Mouse (Mus musculus): ENCODE measurements around the gene Cnnm3.

The Cnnm3 gene

DNA sequence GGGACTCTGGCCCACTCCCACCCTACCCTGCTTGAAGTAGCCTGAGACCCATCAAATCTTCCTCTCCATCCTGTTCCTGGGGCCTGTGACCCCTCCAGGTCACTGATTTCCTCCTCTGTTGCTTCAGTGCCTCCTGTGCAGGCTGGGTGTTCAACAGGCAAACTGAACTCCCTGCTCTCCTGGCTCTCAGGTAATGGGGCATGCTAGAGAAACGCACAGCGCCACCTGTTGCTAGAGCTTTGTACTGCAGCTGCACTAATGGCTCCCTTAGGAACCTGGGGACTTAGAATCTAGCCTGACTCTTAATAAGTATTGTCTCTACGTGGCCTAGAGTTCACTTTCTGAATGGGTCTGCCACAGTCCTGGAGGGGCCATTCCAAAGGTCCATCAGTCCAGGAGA is 10.4 kb upstream of the Cnnm3 start:
- peak; percentile 69 to 91 for DNase-seq (ENCODE audit: low spot score in 2 of 2)

GRCm38 (mm10) chr1:36508238-36508637 is 3.4 kb upstream of the Cnnm3 start:
- DNase-seq (ENCODE audit: low spot score in 2 of 2) = no peak

GRCm38 (mm10) chr1:36512089-36512965 is 660 bp downstream of the Cnnm3 start:
- DNase-seq (ENCODE audit: low spot score in 2 of 2) = peak; percentile 41 to 78

- no peak for DNase-seq (ENCODE audit: low spot score in 2 of 2)
Measured at GRCm38 (mm10) chr1:36512966-36513280, 1.3 kb downstream of the Cnnm3 start.

DNA sequence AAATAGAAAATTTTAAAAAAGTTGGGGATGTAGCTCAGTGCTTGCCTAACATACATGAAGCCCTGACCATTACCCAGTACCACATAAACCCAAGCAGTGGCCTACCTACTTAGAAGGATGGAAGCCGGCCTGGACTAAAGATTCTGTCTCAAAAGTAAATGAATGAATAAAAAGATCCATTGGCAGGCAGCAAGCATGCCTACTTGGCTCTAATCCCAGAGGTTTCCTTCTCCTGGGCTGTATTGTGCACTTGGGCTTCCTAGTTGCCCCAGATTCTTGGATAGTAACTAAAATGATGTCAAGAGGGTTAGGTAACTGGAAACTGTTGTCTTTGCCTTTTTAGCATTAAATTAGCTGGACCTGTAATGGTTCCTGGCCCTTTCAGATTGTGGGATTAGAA is 1.6 kb downstream of the Cnnm3 start:
- DNase-seq (ENCODE audit: low spot score in 2 of 2) = no peak

- DNase-seq (ENCODE audit: low spot score in 2 of 2) = no peak
Measured at GRCm38 (mm10) chr1:36513718-36514117, 2.1 kb downstream of the Cnnm3 start.

- no peak for DNase-seq (ENCODE audit: low spot score in 2 of 2)
Measured at GRCm38 (mm10) chr1:36518259-36518658, 6.6 kb downstream of the Cnnm3 start.

- DNase-seq (ENCODE audit: low spot score in 2 of 2) = no peak
Measured at GRCm38 (mm10) chr1:36519626-36520025, 8.0 kb downstream of the Cnnm3 start.

DNA sequence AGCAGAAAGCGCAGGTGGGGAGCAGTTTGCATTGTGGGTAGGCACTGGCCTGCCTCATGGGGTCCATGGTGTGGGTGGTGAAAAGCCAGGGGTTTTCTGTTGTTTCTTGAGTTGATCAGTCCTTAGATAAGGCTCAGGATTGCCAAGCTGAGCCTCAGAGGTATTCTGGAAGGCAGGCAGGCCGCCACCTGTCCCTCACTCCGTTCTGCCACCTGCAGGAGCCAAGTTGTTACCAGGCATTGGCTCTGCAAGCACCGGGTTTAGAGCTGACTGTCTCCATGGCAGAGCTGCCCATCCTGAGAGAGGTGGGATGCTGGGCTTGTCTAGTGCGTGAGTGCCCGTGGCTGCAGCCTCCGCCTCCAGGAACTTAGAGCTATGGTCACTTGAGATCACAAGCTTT is 10.5 kb downstream of the Cnnm3 start:
- DNase-seq (ENCODE audit: low spot score in 2 of 2) = no peak

DNA sequence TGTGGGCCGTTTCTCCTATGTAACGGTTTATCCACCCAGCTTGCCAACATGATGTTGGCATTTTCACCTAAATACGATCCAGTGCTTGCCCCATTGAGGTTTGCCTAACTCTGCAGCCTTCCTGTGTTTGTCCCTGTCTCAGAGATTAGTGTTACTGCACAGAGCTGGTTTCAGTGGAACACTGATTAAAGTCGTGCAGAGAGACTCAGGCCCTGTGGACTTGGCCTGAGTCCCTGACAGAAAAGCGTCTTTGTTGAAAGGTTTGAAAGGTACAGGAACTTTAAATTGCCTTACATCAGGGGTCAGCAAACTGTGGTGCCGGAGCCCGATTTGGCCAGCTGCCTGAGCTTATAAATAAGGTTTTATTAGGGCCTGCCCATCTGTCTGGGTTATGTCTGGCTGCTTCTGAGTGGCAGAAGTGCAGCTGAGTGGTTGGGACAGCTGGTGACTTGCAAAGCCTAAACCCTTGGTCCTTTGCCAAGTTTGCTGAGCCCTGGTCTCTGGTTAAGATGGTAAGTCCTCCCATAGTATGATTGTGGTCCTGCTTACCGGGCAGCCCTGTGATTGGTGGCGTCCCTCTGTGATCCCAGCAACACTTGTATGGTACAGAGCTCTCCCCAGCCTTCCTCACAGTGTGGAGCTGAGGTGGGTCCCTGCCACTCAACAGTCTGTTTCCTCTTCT is 11.8 kb downstream of the Cnnm3 start:
- DNase-seq (ENCODE audit: low spot score in 2 of 2) = no peak

- DNase-seq (ENCODE audit: low spot score in 2 of 2) = no peak
Measured at GRCm38 (mm10) chr1:36524058-36524457, 12.4 kb downstream of the Cnnm3 start.

- DNase-seq (ENCODE audit: low spot score in 2 of 2) = no peak
Measured at GRCm38 (mm10) chr1:36525774-36526173, 14.1 kb downstream of the Cnnm3 start.

DNA sequence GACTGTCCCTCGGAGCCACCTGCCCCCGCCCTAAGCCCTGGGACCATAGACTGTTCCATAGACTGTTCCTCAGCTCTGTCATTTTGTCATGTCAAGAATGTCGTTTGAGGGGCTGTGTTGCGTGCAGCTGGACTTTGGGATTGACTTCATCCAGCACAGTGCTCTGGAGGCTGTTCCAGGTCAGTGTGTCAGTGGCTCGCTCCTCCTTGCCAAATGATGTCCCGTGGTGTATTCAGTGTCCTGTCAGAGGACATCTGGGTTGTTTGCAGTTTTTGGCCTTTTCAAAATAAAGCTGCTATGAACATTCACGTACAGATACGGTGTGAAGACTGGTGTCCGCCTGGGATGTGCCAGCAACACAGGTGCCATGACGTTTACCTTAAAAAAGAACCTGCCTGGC is 15.2 kb downstream of the Cnnm3 start:
- no peak for DNase-seq (ENCODE audit: low spot score in 2 of 2)

DNA sequence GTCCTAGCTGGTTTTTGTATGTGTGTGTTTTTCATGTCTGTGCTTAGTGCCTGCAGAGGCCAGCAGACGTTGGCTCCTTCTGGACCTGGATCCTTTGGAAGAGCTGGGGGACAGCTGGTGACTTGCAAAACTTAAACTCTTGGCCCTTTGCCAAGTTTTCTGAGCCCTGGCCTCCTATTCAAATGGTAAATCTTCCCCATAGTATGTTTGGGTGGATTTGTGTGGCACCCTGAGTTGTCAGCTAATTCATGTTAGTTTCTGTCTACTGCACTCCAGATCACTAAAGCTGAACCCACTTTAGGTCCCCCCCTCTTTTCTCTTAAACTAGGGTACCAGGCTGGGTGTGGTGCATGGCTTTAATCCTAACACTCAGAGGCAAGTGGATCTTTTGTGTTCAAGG is 16.7 kb downstream of the Cnnm3 start:
- no peak for DNase-seq (ENCODE audit: low spot score in 2 of 2)

DNA sequence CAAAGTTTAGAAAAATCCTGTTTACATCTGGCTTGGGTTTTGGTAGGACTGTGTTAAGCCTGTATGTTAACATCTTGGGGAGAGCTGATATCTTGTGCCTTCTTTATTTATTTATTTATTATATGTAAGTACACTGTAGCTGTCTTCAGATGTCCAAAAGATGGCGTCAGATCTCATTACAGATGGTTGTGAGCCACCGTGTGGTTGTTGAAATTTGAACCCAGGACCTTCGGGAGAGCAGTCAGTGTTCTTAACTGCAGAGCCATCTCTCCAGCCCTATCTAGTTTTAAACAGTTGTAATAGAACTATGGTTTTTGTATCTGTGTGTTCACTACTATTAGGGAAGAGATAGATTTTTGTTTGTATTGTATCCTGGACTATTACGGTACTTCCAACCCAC is 17.6 kb downstream of the Cnnm3 start:
- no peak for DNase-seq (ENCODE audit: low spot score in 2 of 2)

DNA sequence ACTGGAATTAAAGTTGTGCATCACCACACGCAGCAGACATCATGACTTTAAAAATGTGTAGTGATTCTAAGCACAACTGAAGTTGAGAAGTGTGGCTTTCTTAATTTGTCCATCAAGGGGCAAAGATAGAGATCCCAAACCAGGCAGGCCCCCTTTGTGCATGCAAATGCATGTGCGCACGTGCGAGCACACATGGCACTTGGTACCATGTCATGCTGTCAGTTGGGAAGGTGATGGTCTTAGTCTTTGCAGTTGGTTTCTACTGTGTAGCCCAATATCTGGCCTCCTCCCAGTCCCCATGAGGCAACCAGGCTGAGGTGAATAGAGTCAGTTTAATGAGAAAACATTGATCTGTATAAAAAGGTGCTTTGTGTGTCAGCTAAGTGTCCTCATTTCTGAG is 18.2 kb downstream of the Cnnm3 start:
- no peak for DNase-seq (ENCODE audit: low spot score in 2 of 2)

DNA sequence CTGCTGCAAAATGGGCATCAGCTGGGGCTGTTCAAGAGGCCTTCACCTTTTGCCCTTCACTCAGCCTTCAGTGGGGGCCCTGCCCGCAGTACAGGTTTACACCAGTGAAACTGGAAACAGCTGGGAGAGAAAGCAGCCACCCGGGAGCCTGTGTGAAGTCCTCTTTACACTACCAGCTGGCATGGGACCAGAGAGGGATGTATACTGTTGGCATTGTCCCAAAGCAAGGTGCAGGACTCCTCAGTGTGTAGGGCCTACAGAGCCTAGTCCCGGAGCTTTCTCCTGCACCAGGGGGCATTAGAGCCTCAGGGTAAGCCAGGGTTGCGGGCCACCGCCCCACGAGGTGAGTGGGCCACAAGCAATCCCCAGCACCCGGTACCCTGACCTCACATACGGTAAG is 18.8 kb downstream of the Cnnm3 start:
- no peak for DNase-seq (ENCODE audit: low spot score in 2 of 2)

- no peak for DNase-seq (ENCODE audit: low spot score in 2 of 2)
Measured at GRCm38 (mm10) chr1:36530962-36531361, 19.3 kb downstream of the Cnnm3 start.

DNA sequence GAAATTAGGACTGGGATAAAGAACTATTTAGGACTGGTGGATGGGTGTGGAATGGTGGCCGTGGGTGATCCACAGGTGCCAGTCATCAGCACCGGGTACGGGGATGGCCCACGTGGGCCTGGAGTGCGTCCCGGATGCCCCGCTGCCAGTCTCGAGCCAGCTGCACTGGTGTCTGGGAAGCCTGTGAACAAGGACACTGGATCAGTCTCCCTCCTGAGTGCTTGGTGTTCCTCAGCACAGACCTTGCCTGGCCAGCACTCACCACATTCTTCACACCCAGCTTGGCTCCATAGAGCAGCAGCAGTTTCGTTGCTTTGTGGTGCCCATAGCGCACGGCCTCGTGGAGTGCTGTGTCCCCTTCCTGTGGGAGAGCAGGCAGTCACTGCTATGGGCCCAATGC is 19.8 kb downstream of the Cnnm3 start:
- no peak for DNase-seq (ENCODE audit: low spot score in 2 of 2)

DNA sequence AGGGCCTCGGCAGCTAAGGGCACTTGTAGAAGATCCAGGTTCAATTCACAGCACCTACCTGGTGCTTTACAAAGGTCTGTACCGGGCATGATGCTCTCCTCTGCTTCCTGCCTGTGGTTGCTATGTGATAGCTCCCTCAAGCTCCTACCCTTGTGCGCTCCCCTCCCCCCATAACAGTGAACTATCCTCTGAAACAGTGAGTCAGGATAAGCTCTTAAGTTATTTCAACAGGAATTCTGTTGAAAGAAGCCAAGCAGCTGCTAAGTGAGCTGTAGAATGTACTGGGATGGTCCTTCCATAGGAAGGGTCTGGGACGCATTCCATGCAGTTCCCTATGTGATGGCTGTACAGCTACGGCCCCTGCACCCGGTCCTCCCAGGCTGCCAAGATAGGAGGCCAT is 21.9 kb downstream of the Cnnm3 start:
- no peak for DNase-seq (ENCODE audit: low spot score in 2 of 2)

- DNase-seq (ENCODE audit: low spot score in 2 of 2) = no peak
Measured at GRCm38 (mm10) chr1:36534595-36535058, 23.0 kb downstream of the Cnnm3 start.

DNA sequence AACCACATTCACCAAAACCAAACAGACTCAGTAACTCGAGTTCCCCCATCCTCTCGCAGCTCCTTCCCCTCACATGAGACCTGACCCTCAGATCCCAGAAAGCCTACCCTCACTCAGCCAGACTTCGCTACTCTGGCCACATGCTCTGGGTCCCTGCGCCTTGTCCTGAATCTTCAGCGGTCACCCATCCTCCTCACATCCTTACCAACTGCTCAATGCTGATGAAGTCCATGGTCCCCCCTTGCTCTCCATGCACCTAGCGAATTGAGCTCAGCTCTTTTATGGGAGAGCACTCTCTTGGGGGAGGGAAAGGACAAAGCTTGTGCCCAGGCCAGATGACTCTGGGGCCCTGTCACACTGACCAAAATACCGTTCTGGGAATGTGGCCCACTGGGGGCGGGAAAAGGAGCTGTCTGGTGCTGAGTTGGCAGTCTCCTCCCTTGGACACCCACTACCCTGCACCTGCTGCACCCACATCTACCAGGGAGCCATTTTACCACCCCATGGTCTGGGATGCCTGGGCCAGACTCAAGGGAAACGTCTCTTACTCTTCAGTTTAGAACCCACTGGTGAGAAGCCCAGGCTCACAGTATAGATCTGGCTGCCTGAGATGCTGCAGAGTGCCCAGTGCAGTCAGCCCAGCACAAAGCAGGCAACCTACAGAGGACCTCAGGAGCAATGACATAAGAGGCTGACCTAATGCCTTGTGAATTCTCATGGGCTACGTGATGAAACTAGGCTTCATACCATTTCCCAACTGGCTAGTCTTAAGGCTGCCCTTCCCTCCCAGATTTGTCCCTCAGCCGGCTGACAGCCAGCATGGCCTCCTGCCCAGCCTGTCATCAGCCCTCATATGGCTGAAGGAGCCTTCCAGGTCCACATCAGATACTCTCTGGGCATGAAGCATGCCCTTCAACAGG is 24.1 kb downstream of the Cnnm3 start:
- no peak for DNase-seq (ENCODE audit: low spot score in 2 of 2)

Data from spleen, postnatal 4 days (tissue).